Mouse (Mus musculus): ENCODE results near the gene Coro1b. TPM values are rescaled to one million over a fixed set of nuclear protein-coding genes. Genes with fewer than 3 reads are reported as not detected.

The Coro1b gene
- total and polyA plus RNA-seq, 2 experiments from 2014 or later, result 97.2 to 120 TPM

GRCm38 (mm10) chr19:4149283-4149682, 864 bp downstream of the Coro1b start:
- TF ChIP-seq CTCF (IDR thresholded peaks at IDR 0.05; ENCODE audit: low read depth), result no peak
- DNase-seq (ENCODE audit: low spot score), result no peak
- peak overlapping the region; percentile 89 for H3K27ac ChIP-seq (ENCODE audit: low read depth)

DNA sequence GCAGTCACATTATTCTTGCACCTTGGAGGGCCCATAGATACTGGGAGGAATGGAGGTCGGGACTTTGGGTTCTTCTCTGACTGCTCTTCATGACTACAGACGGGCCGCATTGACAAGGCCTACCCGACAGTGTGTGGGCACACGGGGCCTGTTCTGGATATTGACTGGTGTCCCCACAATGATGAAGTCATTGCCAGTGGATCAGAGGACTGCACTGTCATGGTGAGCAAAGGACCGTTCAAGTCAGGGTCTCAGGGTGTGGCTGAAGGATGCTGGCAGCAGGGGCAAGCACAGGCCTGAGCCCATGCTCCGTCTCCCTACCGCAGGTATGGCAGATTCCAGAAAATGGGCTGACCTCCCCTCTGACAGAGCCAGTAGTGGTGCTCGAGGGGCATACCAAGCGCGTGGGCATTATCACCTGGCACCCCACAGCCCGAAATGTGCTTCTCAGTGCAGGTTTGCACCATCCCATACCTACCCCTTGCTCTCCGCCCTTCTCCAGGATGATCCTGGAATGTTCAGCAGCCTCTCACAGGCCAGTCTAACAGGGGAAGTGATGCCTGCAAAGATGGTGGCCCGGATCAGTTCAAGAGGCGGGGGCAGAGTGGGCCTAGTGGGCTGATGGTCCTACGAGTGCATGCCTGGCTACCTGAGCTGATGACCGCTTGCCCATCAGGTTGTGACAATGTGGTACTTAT, 1.5 kb downstream of the Coro1b start:
- H3K4me2 ChIP-seq (ENCODE audit: low read depth, low read length), result peak overlapping the region; percentile 88; the same call in 1 of the 2 replicates

More at GRCm38 (mm10) chr19:4149283-4149682, 864 bp downstream of the Coro1b start:
- H3K27me3 ChIP-seq (ENCODE audit: control insufficient read depth, insufficient read depth, low read length), result no peaks in the 10 kb centered on the region
- peak overlapping the region; percentile 96 for H3K9ac ChIP-seq (replicated peaks; ENCODE audit: low read depth, low read length)
- peaks cover 21% of the 10 kb centered on the region for H3K4me1 ChIP-seq (ENCODE audit: control insufficient read depth, insufficient read depth)
- no peaks in the 10 kb centered on the region for H3K9me3 ChIP-seq (replicated peaks; ENCODE audit: control insufficient read depth, low read length)
- peak overlapping the region; percentile 88 for H3K4me2 ChIP-seq (ENCODE audit: low read depth, low read length)
- WGBS, result 77% methylated on average over 11 of the region's 11 CpGs
- H3K36me3 ChIP-seq (replicated peaks; ENCODE audit: control insufficient read depth, insufficient read depth, low read length), result peaks cover 37% of the 10 kb centered on the region
- H3K4me3 ChIP-seq (ENCODE audit: low read depth, low read length), result peak overlapping the region; percentile 97
- no peak for ATAC-seq (ENCODE audit: insufficient read depth, low read depth)

GRCm38 (mm10) chr19:4150567-4151487, 2.4 kb downstream of the Coro1b start:
- H3K4me1 ChIP-seq (ENCODE audit: control insufficient read depth, insufficient read depth), result peaks cover 21% of the 10 kb centered on the region
- H3K4me3 ChIP-seq (ENCODE audit: low read depth, low read length), result no peak overlapping the region
- no peaks in the 10 kb centered on the region for H3K27me3 ChIP-seq (ENCODE audit: control insufficient read depth, insufficient read depth, low read length)
- DNase-seq (ENCODE audit: low spot score) (no peak), ATAC-seq (ENCODE audit: insufficient read depth, low read depth) (no peak)
- H3K9me3 ChIP-seq (replicated peaks; ENCODE audit: control insufficient read depth, low read length), result no peaks in the 10 kb centered on the region
- H3K36me3 ChIP-seq (replicated peaks; ENCODE audit: control insufficient read depth, insufficient read depth, low read length), result peaks cover 39% of the 10 kb centered on the region
- TF ChIP-seq EP300 (IDR thresholded peaks at IDR 0.05; ENCODE audit: low read depth), result no peak
- TF ChIP-seq CTCF (IDR thresholded peaks at IDR 0.05; ENCODE audit: low read depth), result no peak
- H3K4me2 ChIP-seq (ENCODE audit: low read depth, low read length), result no peak overlapping the region
- no peak overlapping the region for H3K9ac ChIP-seq (replicated peaks; ENCODE audit: low read depth, low read length)
- 81% methylated on average over 22 of the region's 22 CpGs for WGBS
- no peak overlapping the region for H3K27ac ChIP-seq (ENCODE audit: low read depth)

More for the DNA sequence above, 1.5 kb downstream of the Coro1b start:
- H3K4me3 ChIP-seq (ENCODE audit: low read depth, low read length), result no peak overlapping the region
- peaks cover 21% of the 10 kb centered on the region for H3K4me1 ChIP-seq (ENCODE audit: control insufficient read depth, insufficient read depth)
- H3K9ac ChIP-seq (replicated peaks; ENCODE audit: low read depth, low read length), result peak overlapping the region; percentile 96; the same call in 1 of the 2 replicates
- no peak overlapping the region for H3K27ac ChIP-seq (ENCODE audit: low read depth)
- no peaks in the 10 kb centered on the region for H3K27me3 ChIP-seq (ENCODE audit: control insufficient read depth, insufficient read depth, low read length)
- TF ChIP-seq CTCF (IDR thresholded peaks at IDR 0.05; ENCODE audit: low read depth), result no peak
- no peak for TF ChIP-seq EP300 (IDR thresholded peaks at IDR 0.05; ENCODE audit: low read depth)
- no peak for ATAC-seq (ENCODE audit: insufficient read depth, low read depth)
- no peak for DNase-seq (ENCODE audit: low spot score)
- WGBS, result 92% methylated on average over 17 of the region's 17 CpGs
- H3K9me3 ChIP-seq (replicated peaks; ENCODE audit: control insufficient read depth, low read length), result no peaks in the 10 kb centered on the region
- H3K36me3 ChIP-seq (replicated peaks; ENCODE audit: control insufficient read depth, insufficient read depth, low read length), result peaks cover 39% of the 10 kb centered on the region

- no peaks in the 10 kb centered on the region for H3K9me3 ChIP-seq (replicated peaks; ENCODE audit: control insufficient read depth, low read length)
- ATAC-seq (ENCODE audit: insufficient read depth, low read depth) (no peak), DNase-seq (ENCODE audit: low spot score) (no peak)
- no peak overlapping the region for H3K4me2 ChIP-seq (ENCODE audit: low read depth, low read length)
- H3K4me1 ChIP-seq (ENCODE audit: control insufficient read depth, insufficient read depth), result peaks cover 21% of the 10 kb centered on the region
- H3K36me3 ChIP-seq (replicated peaks; ENCODE audit: control insufficient read depth, insufficient read depth, low read length), result peaks cover 42% of the 10 kb centered on the region
- no peak overlapping the region for H3K4me3 ChIP-seq (ENCODE audit: low read depth, low read length)
- WGBS, result 76% methylated on average over 4 of the region's 5 CpGs
- no peaks in the 10 kb centered on the region for H3K27me3 ChIP-seq (ENCODE audit: control insufficient read depth, insufficient read depth, low read length)
- H3K9ac ChIP-seq (replicated peaks; ENCODE audit: low read depth, low read length), result no peak overlapping the region
- TF ChIP-seq EP300 (IDR thresholded peaks at IDR 0.05; ENCODE audit: low read depth) (no peak), CTCF (IDR thresholded peaks at IDR 0.05; ENCODE audit: low read depth) (no peak)
- H3K27ac ChIP-seq (ENCODE audit: low read depth), result no peak overlapping the region
Observed at GRCm38 (mm10) chr19:4151488-4151860, 3.1 kb downstream of the Coro1b start.

- H3K4me3 ChIP-seq (ENCODE audit: low read depth, low read length), result no peak overlapping the region
- H3K4me1 ChIP-seq (ENCODE audit: control insufficient read depth, insufficient read depth), result peaks cover 21% of the 10 kb centered on the region
- ATAC-seq (ENCODE audit: insufficient read depth, low read depth) (no peak), DNase-seq (ENCODE audit: low spot score) (no peak)
- H3K27ac ChIP-seq (ENCODE audit: low read depth), result no peak overlapping the region
- no peak for TF ChIP-seq EP300 (IDR thresholded peaks at IDR 0.05; ENCODE audit: low read depth)
- no peak for TF ChIP-seq CTCF (IDR thresholded peaks at IDR 0.05; ENCODE audit: low read depth)
- no peaks in the 10 kb centered on the region for H3K27me3 ChIP-seq (ENCODE audit: control insufficient read depth, insufficient read depth, low read length)
- H3K36me3 ChIP-seq (replicated peaks; ENCODE audit: control insufficient read depth, insufficient read depth, low read length), result peaks cover 47% of the 10 kb centered on the region
- H3K4me2 ChIP-seq (ENCODE audit: low read depth, low read length), result no peak overlapping the region
- H3K9me3 ChIP-seq (replicated peaks; ENCODE audit: control insufficient read depth, low read length), result no peaks in the 10 kb centered on the region
- 69% methylated on average over 5 of the region's 5 CpGs for WGBS
- no peak overlapping the region for H3K9ac ChIP-seq (replicated peaks; ENCODE audit: low read depth, low read length)
Observed at GRCm38 (mm10) chr19:4151898-4152297, 3.5 kb downstream of the Coro1b start.
